Mouse (Mus musculus) testis, postnatal 14 days (tissue): Measurements from ENCODE around the gene Sept8.
A peak's percentile ranks its signal among the peaks of the same experiment; 100 is the strongest.
"Not testable (repeated sequence)": the region's sequence is repeated elsewhere in the genome, so short reads cannot be mapped to it uniquely, and the experiment has no call there.

Experiments used
- DNase-seq: peaks from one replicate; pipeline ENCODE4 v3.0.0; 2021; ENCODE audit warnings: low spot score

Sept8 gene

GRCm38 (mm10) chr11:53525461-53525860 is 6.4 kb downstream of the Sept8 start:
- DNase-seq = peak; percentile 48

GRCm38 (mm10) chr11:53528397-53529252 is 9.6 kb downstream of the Sept8 start:
- no peak for DNase-seq

GRCm38 (mm10) chr11:53529253-53529557 is 10.1 kb downstream of the Sept8 start:
- no peak for DNase-seq

- DNase-seq = no peak
Measured at GRCm38 (mm10) chr11:53530001-53530400, 10.9 kb downstream of the Sept8 start.

GRCm38 (mm10) chr11:53531578-53532230 is 12.6 kb downstream of the Sept8 start:
- DNase-seq = no peak

- DNase-seq = no peak
Measured at GRCm38 (mm10) chr11:53532231-53532620, 13.2 kb downstream of the Sept8 start.

- no peak for DNase-seq
Measured at GRCm38 (mm10) chr11:53539002-53539491, 20.0 kb downstream of the Sept8 start.

GRCm38 (mm10) chr11:53540394-53540793 is 21.3 kb downstream of the Sept8 start:
- no peak for DNase-seq

GRCm38 (mm10) chr11:53541222-53541621 is 22.2 kb downstream of the Sept8 start:
- no peak for DNase-seq

- no peak for DNase-seq
Measured at GRCm38 (mm10) chr11:53543021-53543420, 24.0 kb downstream of the Sept8 start.

GRCm38 (mm10) chr11:53546271-53546670 is 27.2 kb downstream of the Sept8 start:
- DNase-seq = no peak

GRCm38 (mm10) chr11:53547566-53547965 is 28.5 kb downstream of the Sept8 start:
- DNase-seq = no peak

GRCm38 (mm10) chr11:53548036-53548605 is 29.1 kb downstream of the Sept8 start:
- DNase-seq = no peak

- DNase-seq = no peak
Measured at GRCm38 (mm10) chr11:53550714-53551113, 31.7 kb downstream of the Sept8 start.

GRCm38 (mm10) chr11:53551754-53552153 is 32.7 kb downstream of the Sept8 start:
- DNase-seq = peak; percentile 40

- not testable (repeated sequence) for DNase-seq
Measured at GRCm38 (mm10) chr11:53556529-53556928, 37.5 kb downstream of the Sept8 start.

- not testable (repeated sequence) for DNase-seq
Measured at GRCm38 (mm10) chr11:53557992-53558391, 38.9 kb downstream of the Sept8 start.

GRCm38 (mm10) chr11:53559980-53560379 is 40.9 kb downstream of the Sept8 start:
- DNase-seq = not testable (repeated sequence)

- DNase-seq = no peak
Measured at GRCm38 (mm10) chr11:53561986-53562385, 42.9 kb downstream of the Sept8 start.

GRCm38 (mm10) chr11:53566646-53567045 is 47.6 kb downstream of the Sept8 start:
- no peak for DNase-seq

GRCm38 (mm10) chr11:53567224-53568014 is 48.4 kb downstream of the Sept8 start, which contains the start of gene Kif3a:
TSS of gene Kif3a (plus strand) at chr11:53567379.
- peak; percentile 95 for DNase-seq

GRCm38 (mm10) chr11:53580562-53580961 is 61.5 kb downstream of the Sept8 start:
- no peak for DNase-seq
